In the genomic region with DNA sequence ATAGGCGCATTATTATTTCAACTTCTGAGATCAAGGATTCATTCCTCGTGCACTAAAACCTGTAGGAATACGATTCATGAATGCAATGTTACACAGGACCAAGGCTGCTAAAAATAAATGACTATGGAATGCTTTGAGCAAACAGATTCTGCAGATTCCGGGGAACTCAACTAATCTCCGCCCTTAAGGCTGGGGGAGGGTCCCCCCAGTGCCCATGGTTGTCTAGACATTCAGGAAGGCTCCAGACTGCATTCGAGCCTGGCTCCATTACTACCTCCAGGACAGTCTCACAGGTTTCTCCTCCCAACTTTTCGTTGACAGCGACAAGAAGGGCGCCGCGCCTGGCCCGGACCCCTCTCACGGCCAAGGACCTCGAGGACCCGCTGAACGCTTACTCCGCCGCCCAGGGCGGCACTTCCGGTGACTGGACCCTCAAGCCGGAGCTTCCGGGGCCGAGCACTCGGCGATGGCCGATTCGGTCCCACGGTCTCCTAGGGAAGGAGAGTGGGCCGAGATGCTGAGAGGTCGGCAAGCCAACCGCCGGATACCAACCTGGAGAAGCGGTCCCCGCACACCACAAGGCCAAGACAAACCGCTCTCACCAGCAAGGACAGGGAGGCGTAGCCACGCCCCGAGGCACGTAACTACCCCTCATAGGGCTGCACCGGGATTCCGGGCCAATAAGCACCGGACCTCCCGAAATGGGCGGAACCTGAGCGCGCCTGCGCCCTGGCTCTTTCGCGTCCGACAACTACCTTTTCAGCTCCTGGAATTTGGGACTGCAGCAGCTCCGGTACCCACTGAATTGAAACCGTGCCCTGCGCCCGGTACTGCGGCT, we compare ENCODE assay signal across 8 mouse cellular contexts. TPM values are rescaled to one million over a fixed set of nuclear protein-coding genes. Genes with fewer than 3 reads are reported as not detected.
DNase-seq lines count a peak whose midpoint lies in the region; ATAC-seq and TF ChIP-seq lines count a peak whose summit lies in the region.

A gene (minus strand): TSS at position 626 of the 838 bp plus-strand sequence.

- no peaks in the 10 kb centered on the region for H3K9me3 ChIP-seq in hindbrain, postnatal 0 days (ENCODE audit: low read length)

- H3K36me3 ChIP-seq in hindbrain, postnatal 0 days (ENCODE audit: insufficient read depth, low read length), result no peaks in the 10 kb centered on the region

- ATAC-seq in common myeloid progenitor, adult 5-6 weeks (replicated peaks; ENCODE audit: low read depth, poor library complexity, severe bottlenecking), result peak; percentile 97
- ATAC-seq in hindbrain, postnatal 0 days, result peak; percentile 100
- ATAC-seq in megakaryocyte, adult 5-6 weeks (ENCODE audit: poor library complexity, severe bottlenecking), result peak; percentile 98

- peak within 1 kb of the TSS; percentile 99 for H3K4me3 ChIP-seq in gastrocnemius, adult 2 months
- H3K4me3 ChIP-seq in hindbrain, postnatal 0 days (ENCODE audit: low read length), result peak within 1 kb of the TSS; percentile 74
- peak within 1 kb of the TSS; percentile 86 for H3K4me3 ChIP-seq in left cerebral cortex, adult 2 months

- H3K4me1 ChIP-seq in hindbrain, postnatal 0 days (ENCODE audit: insufficient read depth, low read length), result peaks cover 22% of the 10 kb centered on the region

- H3K9ac ChIP-seq in hindbrain, postnatal 0 days (replicated peaks; ENCODE audit: low read length), result peak within 1 kb of the TSS; percentile 72

- peak within 1 kb of the TSS; percentile 97 for H3K27ac ChIP-seq in gastrocnemius, adult 2 months
- H3K27ac ChIP-seq in hindbrain, postnatal 0 days, result peak within 1 kb of the TSS; percentile 94
- H3K27ac ChIP-seq in left cerebral cortex, adult 2 months, result peak within 1 kb of the TSS; percentile 97

- peak within 1 kb of the TSS; percentile 77 for H3K4me2 ChIP-seq in hindbrain, postnatal 0 days (ENCODE audit: low read depth, low read length)

- DNase-seq in ZHBTc4 (ENCODE audit: low read depth, low spot score), result peak; percentile 99
- peak; percentile 98 for DNase-seq in gastrocnemius, adult 2 months
- DNase-seq in hindbrain, postnatal 0 days (ENCODE audit: low spot score), result peak; percentile 98
- DNase-seq in left cerebral cortex, adult 2 months (ENCODE audit: extremely low spot score in 1 of 2, low spot score in 2 of 2), result peak; percentile 95 to 97
- DNase-seq in right cerebral cortex, adult 2 months (ENCODE audit: low spot score in 2 of 2), result peak; percentile 97 to 98
- DNase-seq in urinary bladder, postnatal 14 days (ENCODE audit: low spot score), result peak; percentile 97

- under 1% methylated on average over 55 of the region's 55 CpGs for WGBS in hindbrain, postnatal 0 days

- intact Hi-C loops in gastrocnemius, adult 2 months (cut with DNase I), result loop anchor here (10.0 kb wide), 1 partner anchor 386 kb away; a partner anchor contains a TSS
- intact Hi-C loops in left cerebral cortex, adult 2 months (cut with DNase I), result no loop called here

- no peak for TF ChIP-seq CTCF in gastrocnemius, adult 2 months (IDR thresholded peaks at IDR 0.05)
- TF ChIP-seq CTCF in hindbrain, postnatal 0 days (IDR thresholded peaks at IDR 0.05; ENCODE audit: low read depth), result no peak
- no peak for TF ChIP-seq CTCF in left cerebral cortex, adult 2 months (IDR thresholded peaks at IDR 0.05)

- H3K27me3 ChIP-seq in hindbrain, postnatal 0 days (ENCODE audit: insufficient read depth, low read length), result no peaks in the 10 kb centered on the region

RNA-seq across cellular contexts. Expression of the gene that starts here (rescaled TPM):
- total RNA-seq in common myeloid progenitor, adult 5-6 weeks (2017), result 42.1 and 57.3 TPM in 2 replicates
- 10 to 100 TPM in 1 of 2 experiments, 1 to 10 TPM in 1; 8.9 to 12.7 TPM for total RNA-seq in gastrocnemius, adult 2 months (2021)
- 11.9 and 15.7 TPM in 2 replicates for total RNA-seq in hindbrain, postnatal 0 days (2014; rRNA removed)
- polyA plus RNA-seq in hindbrain, postnatal 0 days (2015; fragmentation: Nextera tagmentation; extraction: Ambion mirVana), result 29.3 and 30.0 TPM in 2 replicates
- total RNA-seq in left cerebral cortex, adult 2 months (2021), result 10 to 100 TPM; 29.8 to 33.3 TPM
- total RNA-seq in megakaryocyte, adult 5-6 weeks (2015), result 18.8 and 20.3 TPM in 2 replicates
- total RNA-seq in megakaryocyte, adult 5-6 weeks (2017), result 39.8 and 46.7 TPM in 2 replicates

Comparison
In these comparisons a context has a peak if more than half of its experiments do, and no peak if none do; other contexts are left out.
1. Peak in every context shown above with its lines: DNase-seq, ATAC-seq, H3K4me3 ChIP-seq and H3K27ac ChIP-seq.